Mouse (Mus musculus) kidney, postnatal 0 days (tissue): Measurements from ENCODE around the gene Lmo1. TPM values are rescaled to one million over a fixed set of nuclear protein-coding genes. Genes with fewer than 3 reads are reported as not detected.

Experiments used
- ATAC-seq: fragments of 200-750 bp; cut with Nextera tagmentation; replicated peaks from 2 replicates; pipeline ENCODE4 v1.8.0; 2017; ENCODE audit warnings: low read depth, moderate number of reproducible peaks, moderate TSS enrichment, moderate library complexity; ENCODE audit not compliant: low FRiP score
- DNase-seq: peaks from one replicate; pipeline ENCODE4 v3.0.0-alpha.2; 2016; ENCODE audit warnings: low spot score
- H3K27ac ChIP-seq: fragments of 300-500 bp; sonication (generic); 2 replicates; pipeline ENCODE4 v1.5.1; 2014; ENCODE audit warnings: mild to moderate bottlenecking
- H3K27me3 ChIP-seq: fragments of 300-500 bp; sonication (generic); 2 replicates; pipeline ENCODE4 v1.6.1; 2014; ENCODE audit warnings: low read length, mixed read lengths; ENCODE audit not compliant: insufficient read depth
- H3K36me3 ChIP-seq: fragments of 300-500 bp; sonication (generic); 2 replicates; pipeline ENCODE4 v1.6.1; 2014; ENCODE audit warnings: low read length, mixed read lengths; ENCODE audit not compliant: insufficient read depth
- H3K4me1 ChIP-seq: fragments of 300-500 bp; sonication (generic); replicated peaks from 2 replicates; pipeline ENCODE4 v1.6.1; 2014; ENCODE audit warnings: antibody characterized with exemption, low read length, mixed read lengths; ENCODE audit not compliant: insufficient read depth
- H3K4me2 ChIP-seq: fragments of 300-500 bp; sonication (generic); 2 replicates; pipeline ENCODE4 v1.6.1; 2014; ENCODE audit warnings: mild to moderate bottlenecking, low read length, moderate library complexity, mixed read lengths
- H3K4me3 ChIP-seq: fragments of 300-500 bp; sonication (generic); replicated peaks from 2 replicates; pipeline ENCODE4 v1.5.1; 2014; ENCODE audit warnings: low read depth, low read length
- H3K9ac ChIP-seq: fragments of 300-500 bp; sonication (generic); 2 replicates; pipeline ENCODE4 v1.6.1; 2014; ENCODE audit warnings: low read depth, low read length
- H3K9me3 ChIP-seq: fragments of 300-500 bp; sonication (generic); replicated peaks from 2 replicates; pipeline ENCODE4 v1.6.1; 2016; ENCODE audit warnings: low read length, inconsistent platforms, mixed read lengths
- CTCF ChIP-seq: IDR thresholded peaks from 2 replicates; pipeline ENCODE4 v1.5.1; 2016; ENCODE audit warnings: antibody characterized with exemption, low read depth, mild to moderate bottlenecking, moderate library complexity
- WGBS: fragments of 180-500 bp; shearing (Covaris S2); extraction: QIAGEN DNeasy Blood & Tissue Kit; methylation state at CpG from one replicate; pipeline ENCODE4 v1.1.7; 2014; 5-methylcytosine and 5-hydroxymethylcytosine counted together
- polyA plus RNA-seq: library from polyadenylated mRNA; unstranded; fragments of >200 nt; fragmentation: Nextera tagmentation; extraction: Ambion mirVana; gene quantifications from 2 replicates; pipeline ENCODE4 v1.2.1, GENCODE M21; 2015

Gene Lmo1
- polyA plus RNA-seq, 1 experiment from 2014 or later: 11.0 TPM

DNA sequence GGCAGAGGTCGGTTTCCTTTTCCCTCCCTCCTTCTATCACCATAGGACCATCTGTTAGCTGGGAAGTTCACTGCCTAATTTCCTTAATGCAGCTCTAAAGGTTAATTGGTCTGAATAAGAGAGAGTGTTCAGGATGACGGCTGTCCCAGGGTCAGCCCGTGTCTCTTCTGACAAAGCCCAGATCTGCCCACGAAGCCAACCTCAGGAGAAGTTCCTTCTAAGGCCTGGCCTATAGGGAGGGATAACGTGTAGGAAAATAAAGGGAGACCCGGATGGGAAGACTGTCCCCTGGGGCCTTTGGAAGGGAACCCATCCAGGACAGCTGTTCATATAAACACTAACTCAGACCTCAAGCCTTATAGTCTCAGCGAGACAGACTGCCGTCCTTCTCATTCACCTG, 29.8 kb downstream of the Lmo1 start:
- H3K9ac ChIP-seq: no peak overlapping the region
- H3K9me3 ChIP-seq: no peaks in the 10 kb centered on the region
- H3K4me2 ChIP-seq: no peak overlapping the region
- H3K4me3 ChIP-seq: no peak overlapping the region
- no peak overlapping the region for H3K27ac ChIP-seq
- H3K27me3 ChIP-seq: no peaks in the 10 kb centered on the region
- no peaks in the 10 kb centered on the region for H3K36me3 ChIP-seq
- 52% methylated on average over 8 of the region's 8 CpGs for WGBS
- ATAC-seq: no peak
- TF ChIP-seq CTCF: no peak
- no peak for DNase-seq
- H3K4me1 ChIP-seq: no peaks in the 10 kb centered on the region

DNA sequence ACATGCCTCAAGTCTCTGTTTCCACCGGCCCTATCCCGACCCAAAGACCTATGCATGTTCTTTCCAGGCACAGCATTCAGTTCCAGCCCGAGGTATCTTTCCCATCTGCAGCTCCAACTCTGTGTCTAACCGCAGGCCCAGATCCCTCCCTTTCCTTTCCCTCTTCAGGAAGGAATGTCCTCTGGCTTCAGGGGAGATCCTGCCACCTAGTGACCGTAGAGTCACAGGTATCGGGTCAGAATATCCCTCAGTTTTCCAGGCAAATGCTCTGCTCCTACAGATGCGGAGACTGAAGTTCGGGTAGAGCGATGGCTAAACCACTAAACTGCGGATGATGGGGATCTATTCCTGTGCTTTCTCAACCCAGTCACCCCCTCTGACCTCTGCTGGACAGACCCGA, 30.3 kb downstream of the Lmo1 start:
- ATAC-seq (no peak), DNase-seq (peak; percentile 27)
- H3K4me1 ChIP-seq: no peaks in the 10 kb centered on the region
- no peak overlapping the region for H3K4me3 ChIP-seq
- H3K27me3 ChIP-seq: no peaks in the 10 kb centered on the region
- no peak overlapping the region for H3K9ac ChIP-seq
- H3K4me2 ChIP-seq: no peak overlapping the region
- H3K9me3 ChIP-seq: no peaks in the 10 kb centered on the region
- TF ChIP-seq CTCF: peak; percentile 54; the same call in 1 of the 2 replicates
- no peaks in the 10 kb centered on the region for H3K36me3 ChIP-seq
- WGBS: 50% methylated on average over 11 of the region's 11 CpGs
- no peak overlapping the region for H3K27ac ChIP-seq

DNA sequence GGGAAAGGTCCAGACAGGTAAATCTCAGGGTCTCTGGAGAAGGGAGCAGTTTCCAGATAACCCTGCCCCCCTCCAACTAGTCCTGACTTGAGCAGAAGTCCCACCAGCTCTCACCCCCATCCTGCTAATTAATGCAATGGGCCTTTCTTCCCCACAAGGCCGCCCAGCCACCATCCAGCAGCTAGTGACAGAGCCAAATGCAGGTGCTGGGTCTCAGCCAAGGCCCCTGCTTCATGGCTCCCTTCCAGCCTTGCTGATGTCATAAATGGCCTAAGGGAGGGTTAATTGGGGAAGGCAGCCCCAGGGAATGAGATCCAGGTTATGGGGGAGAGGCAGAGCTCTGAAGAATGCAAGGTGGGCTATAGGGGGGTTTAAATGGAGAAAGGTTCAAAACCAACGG, 32.4 kb downstream of the Lmo1 start:
- H3K4me3 ChIP-seq: no peak overlapping the region
- WGBS: 59% methylated on average over 2 of the region's 2 CpGs
- no peak overlapping the region for H3K4me2 ChIP-seq
- DNase-seq: no peak
- H3K27ac ChIP-seq: no peak overlapping the region
- H3K36me3 ChIP-seq: no peaks in the 10 kb centered on the region
- ATAC-seq: no peak
- H3K27me3 ChIP-seq: no peaks in the 10 kb centered on the region
- no peak overlapping the region for H3K9ac ChIP-seq
- no peaks in the 10 kb centered on the region for H3K9me3 ChIP-seq
- H3K4me1 ChIP-seq: no peaks in the 10 kb centered on the region
- no peak for TF ChIP-seq CTCF

DNA sequence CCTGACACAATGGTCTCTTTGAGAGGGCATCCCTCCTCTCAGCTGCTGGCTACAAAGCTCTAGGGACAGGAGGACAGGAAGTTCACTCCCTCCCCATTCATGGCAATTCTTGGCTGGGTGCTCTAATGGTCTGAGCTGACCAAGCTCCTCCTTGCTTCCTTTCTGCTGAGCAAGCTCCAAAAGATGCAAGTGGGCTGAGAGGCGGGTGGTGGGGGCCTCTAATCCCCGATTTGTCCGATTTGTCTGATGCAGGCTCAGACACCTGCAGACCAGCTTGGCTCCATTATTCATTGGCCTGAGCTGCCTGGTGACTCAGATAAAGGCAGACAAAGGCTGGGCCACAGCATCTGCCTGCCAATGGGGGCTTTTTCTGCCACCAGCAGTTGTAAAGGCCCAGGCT, 33.3 kb downstream of the Lmo1 start:
- H3K36me3 ChIP-seq: no peaks in the 10 kb centered on the region
- TF ChIP-seq CTCF: no peak
- no peaks in the 10 kb centered on the region for H3K4me1 ChIP-seq
- H3K4me2 ChIP-seq: no peak overlapping the region
- no peaks in the 10 kb centered on the region for H3K9me3 ChIP-seq
- DNase-seq (no peak), ATAC-seq (no peak)
- H3K9ac ChIP-seq: no peak overlapping the region
- WGBS: 69% methylated on average over 3 of the region's 3 CpGs
- no peak overlapping the region for H3K27ac ChIP-seq
- H3K4me3 ChIP-seq: no peak overlapping the region
- no peaks in the 10 kb centered on the region for H3K27me3 ChIP-seq

DNA sequence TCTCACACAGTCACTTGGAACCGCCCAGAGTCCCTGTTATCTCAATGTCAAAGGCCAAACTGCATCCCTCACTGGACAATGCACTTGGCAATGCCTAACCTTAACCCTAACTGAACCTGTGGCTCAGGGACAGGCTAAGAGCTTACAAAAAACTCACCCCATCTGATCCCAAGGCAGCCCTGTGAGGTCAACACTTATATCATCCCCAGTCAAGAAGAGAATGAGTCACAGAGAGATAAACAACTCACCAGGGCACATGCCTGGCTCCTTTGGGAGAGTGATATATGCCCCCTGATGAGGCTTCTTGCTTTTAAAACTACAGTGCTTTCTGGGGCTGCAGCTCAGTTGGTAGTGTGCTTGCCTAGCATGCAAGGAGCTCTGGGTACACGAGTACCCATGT, 34.0 kb downstream of the Lmo1 start:
- no peak for TF ChIP-seq CTCF
- H3K9me3 ChIP-seq: no peaks in the 10 kb centered on the region
- no peak overlapping the region for H3K4me2 ChIP-seq
- H3K4me1 ChIP-seq: no peaks in the 10 kb centered on the region
- WGBS: 68% methylated on average over 2 of the region's 2 CpGs
- H3K4me3 ChIP-seq: no peak overlapping the region
- no peaks in the 10 kb centered on the region for H3K36me3 ChIP-seq
- ATAC-seq (no peak), DNase-seq (no peak)
- no peak overlapping the region for H3K27ac ChIP-seq
- no peak overlapping the region for H3K9ac ChIP-seq
- H3K27me3 ChIP-seq: no peaks in the 10 kb centered on the region

DNA sequence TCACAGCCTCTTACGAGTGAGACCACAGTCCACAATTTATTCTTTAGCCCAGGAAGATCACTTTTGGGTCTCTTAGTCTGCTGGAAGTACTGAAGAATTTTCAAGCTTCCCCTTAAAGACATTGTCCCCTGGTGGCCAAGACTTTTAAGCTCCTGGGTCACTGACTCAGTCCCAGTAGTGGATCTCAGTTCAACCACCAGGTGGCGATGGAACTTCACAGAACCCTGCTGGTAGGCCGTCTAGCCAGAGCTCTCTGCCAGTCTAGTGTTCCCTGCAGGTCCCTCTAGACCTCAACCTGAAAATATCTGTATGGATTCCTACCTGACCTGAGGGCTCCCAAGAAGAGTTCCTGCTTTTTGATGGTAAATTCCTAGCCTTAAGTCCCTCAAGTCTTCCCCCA, 35.6 kb downstream of the Lmo1 start:
- peak; percentile 77; the same call in 1 of the 2 replicates for ATAC-seq
- Histone ChIP-seq H3K4me2 (no peak overlapping the region), H3K4me1 (no peaks in the 10 kb centered on the region), H3K4me3 (no peak overlapping the region), H3K9me3 (no peaks in the 10 kb centered on the region), H3K9ac (no peak overlapping the region), H3K27me3 (no peaks in the 10 kb centered on the region), H3K27ac (no peak overlapping the region), H3K36me3 (no peaks in the 10 kb centered on the region)
- TF ChIP-seq CTCF: peak; percentile 98
- DNase-seq: peak; percentile 94
- WGBS: 8% methylated on average over 3 of the region's 3 CpGs

DNA sequence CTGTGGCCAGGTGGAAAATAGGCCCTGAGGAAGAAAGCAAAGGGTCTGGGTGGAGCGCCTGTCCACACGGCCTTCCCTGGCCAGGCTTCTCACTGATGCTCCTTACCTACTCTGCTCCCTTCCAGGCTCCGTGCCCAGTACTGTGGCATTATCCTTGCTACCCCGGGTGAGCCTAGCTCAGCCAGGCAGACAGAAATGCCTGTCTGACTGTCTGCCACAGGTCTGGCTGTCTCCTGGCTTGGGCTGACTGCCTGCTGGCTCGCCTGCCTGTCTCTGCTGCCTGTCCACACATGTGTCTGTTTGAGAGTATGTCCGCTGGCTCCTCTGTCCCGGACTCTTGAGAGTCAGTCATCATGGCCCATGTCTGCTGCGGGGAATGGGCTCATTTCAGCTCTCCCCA, 37.6 kb downstream of the Lmo1 start:
- Histone ChIP-seq H3K9me3 (no peaks in the 10 kb centered on the region), H3K4me2 (no peak overlapping the region), H3K27ac (no peak overlapping the region), H3K4me1 (no peaks in the 10 kb centered on the region), H3K27me3 (no peaks in the 10 kb centered on the region), H3K36me3 (no peaks in the 10 kb centered on the region), H3K9ac (no peak overlapping the region), H3K4me3 (no peak overlapping the region)
- no peak for ATAC-seq
- 89% methylated on average over 8 of the region's 8 CpGs for WGBS
- TF ChIP-seq CTCF: no peak
- no peak for DNase-seq
